Mouse (Mus musculus) ovary, postnatal 36 days (tissue): ENCODE results near the gene Ccdc188.
A peak's percentile ranks its signal among the peaks of the same experiment; 100 is the strongest.
"Not testable (repeated sequence)": the region's sequence is repeated elsewhere in the genome, so short reads cannot be mapped to it uniquely, and the experiment has no call there.

Experiments used
- DNase-seq: peaks from one replicate; pipeline ENCODE4 v3.0.0; 2022; ENCODE audit warnings: low spot score, mixed read lengths

Gene Ccdc188

DNA sequence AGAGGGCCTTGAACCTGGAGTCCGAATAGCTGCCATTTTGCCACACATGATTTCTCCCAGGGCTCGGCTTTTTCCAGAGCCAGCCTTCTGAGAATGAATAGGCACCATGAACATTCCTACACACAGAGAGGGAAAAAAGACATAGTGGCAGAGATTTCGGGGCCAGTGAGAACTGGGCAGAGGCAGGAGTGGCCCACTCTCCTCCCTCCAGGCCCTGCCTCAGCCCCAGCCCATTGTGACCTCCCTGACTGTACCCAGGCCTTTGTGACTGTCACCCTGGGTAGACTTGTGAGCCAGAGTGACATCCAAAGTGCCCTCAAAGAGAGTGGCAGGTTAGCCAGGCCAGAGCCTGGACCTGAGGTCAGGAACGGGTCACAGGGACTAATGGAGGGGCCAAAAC, at the start of gene Ccdc188:
Gene Ccdc188, plus strand, starts transcription at position 301 of the 400 bp plus-strand sequence.
- DNase-seq: no peak

DNA sequence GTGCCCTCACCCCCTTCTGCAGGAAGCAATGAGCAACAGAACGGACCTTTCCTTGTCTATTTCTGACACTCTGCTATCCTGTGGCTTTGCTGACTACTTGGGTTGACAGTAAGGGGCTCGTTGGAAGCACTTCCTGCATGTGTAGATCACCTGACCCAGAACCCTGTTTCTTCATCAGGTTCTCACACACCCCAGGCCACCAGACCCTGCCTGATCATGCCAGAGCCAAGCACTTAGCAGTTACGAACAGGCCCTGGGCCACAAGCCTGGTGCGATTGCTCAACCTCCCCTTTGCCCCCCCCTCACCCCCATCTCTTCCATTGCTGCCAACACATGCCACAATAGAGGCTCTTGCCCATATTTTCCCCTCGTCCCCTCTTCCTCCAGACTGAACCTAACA, 48.5 kb upstream of the Ccdc188 start:
- no peak for DNase-seq

DNA sequence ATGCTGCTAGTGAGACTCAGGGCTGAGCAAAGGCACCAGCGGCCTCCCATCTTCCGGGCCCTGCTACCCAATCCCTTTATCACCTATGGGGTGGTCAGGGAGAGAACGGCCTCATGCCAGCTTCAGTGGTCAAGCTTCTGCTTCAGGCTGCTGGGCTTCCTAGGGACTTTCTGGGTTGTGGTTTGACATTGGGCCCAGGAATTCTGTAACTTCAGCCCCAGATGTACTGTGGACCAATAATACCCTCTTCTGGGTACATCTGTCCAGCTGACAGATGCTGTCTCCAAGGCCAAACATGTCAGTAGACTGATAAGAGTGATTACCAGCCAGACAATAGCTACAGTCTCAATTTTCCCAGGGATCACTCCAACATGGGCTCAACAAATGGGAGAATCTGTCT, 47.9 kb upstream of the Ccdc188 start:
- DNase-seq: no peak

DNA sequence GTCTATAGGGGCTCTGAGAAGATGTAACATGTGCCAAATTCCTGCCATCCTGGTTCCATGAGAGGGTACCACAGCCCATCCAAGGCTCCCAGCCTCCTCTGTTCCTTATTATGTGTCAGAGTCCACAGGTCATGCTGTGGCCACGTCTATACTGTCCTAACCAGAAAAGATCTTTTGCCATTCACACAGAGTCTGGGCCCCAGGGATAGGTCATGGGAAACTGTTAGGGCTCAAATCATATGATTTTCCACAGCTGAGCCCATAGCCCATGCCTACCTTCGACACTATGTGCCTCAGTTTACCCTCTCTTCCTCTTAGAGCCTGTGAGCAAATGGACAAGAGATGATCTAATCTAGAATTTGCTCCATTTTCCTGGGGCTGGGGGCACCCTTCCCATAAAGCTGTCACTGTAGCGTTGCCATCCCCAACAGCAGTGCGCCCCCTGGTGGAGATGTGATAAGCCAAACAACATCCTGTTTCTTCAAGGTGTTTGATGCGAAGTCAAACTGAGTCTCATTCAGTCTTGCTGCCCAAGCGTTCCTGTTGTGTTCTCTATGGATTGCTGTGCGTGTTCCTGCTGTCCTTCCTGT, 45.3 kb upstream of the Ccdc188 start:
- DNase-seq: peak; percentile 71

- no peak for DNase-seq
Observed at GRCm38 (mm10) chr16:18173231-18173630, 44.4 kb upstream of the Ccdc188 start.

- no peak for DNase-seq
Observed at GRCm38 (mm10) chr16:18173788-18174187, 43.9 kb upstream of the Ccdc188 start.

DNA sequence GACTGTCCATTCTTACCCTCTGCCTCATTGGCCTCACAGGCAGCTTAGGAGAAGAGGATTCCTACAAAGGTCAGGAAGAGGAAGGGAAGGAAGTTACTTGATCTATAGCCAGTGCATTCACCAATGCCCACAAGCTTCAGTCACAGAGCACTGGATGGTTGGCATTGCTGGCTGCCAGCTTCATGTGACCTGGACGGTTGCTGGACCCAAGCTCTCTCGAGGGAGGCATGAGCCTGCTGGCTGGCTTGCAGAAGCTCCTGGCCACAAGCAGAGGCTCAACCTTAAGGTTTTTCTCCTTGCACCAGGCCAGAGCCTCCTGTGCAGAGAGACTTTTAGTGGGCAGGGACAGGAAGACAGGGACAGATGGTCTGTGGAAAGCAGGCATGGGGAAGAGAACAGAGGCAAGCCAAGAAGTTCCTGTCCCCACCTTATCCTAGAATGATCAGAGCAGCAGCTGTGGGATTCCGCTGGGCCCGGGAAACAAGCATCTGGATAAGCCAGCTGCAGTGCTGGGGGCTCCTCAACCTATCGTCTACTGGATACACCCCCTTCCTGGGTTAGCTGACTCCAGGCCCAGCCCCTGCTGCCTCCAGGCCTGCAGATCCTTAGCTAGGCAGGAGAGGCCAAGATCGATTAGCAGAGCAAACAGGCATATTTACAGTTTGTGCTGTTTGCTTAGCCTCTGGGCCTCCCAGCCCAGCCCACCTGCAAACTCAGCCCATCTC, 41.7 kb upstream of the Ccdc188 start:
- no peak for DNase-seq

DNA sequence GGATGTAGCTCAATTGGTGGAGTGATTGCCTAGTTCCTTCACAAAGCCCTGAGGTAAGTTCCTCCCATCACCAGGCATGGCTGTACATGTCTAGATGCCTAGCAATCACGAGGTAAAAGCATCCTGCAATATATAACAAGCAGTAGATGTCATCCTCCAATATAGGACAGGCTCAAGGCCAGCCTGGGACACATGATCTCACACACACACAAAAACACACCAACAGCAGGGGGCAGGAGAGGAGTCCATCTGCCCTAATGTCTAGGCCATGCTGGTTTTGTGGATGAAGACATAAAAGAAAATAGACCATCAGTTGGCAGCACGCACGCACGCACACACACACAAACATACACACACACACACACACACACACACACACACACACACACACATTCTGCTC, 40.9 kb upstream of the Ccdc188 start:
- DNase-seq: no peak

DNA sequence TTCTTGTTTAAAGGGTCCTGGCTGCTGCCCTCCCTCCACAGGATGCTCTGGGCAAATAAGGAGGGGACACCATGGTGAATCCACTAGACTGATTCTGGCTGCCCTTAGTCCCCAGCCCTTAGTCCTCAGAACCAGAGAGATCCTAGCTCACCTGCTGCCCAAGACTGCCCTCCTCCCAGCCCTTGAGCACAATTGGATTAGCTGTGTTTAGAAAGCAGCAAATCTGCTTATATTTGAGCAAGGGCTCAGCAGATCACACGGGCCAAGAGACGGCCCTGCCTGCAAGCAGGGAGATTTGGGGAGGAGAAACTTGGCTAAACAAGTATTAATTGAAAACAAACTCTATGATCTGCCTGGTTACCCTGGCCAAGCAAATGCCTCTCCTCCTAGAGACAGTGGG, 38.1 kb upstream of the Ccdc188 start:
- no peak for DNase-seq

DNA sequence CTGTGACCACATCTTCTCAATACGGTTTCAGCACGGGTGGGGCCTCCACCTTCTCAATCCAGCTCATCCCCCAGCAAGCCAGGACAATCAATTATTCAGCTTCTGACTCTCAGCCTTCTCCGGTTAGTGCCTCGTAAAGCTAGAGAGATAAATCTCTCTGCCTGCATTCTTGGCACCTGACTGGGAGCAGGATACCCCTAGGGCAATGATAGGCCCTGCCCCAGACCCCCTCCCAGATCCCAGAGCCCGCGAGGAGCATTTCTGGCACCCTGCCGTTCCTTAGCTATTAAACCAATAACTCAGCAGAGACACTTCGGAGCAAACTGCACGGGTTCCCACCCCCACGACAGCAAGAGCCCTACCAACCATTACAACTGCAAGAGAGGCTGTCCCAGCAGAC, 36.3 kb upstream of the Ccdc188 start:
- DNase-seq: no peak

DNA sequence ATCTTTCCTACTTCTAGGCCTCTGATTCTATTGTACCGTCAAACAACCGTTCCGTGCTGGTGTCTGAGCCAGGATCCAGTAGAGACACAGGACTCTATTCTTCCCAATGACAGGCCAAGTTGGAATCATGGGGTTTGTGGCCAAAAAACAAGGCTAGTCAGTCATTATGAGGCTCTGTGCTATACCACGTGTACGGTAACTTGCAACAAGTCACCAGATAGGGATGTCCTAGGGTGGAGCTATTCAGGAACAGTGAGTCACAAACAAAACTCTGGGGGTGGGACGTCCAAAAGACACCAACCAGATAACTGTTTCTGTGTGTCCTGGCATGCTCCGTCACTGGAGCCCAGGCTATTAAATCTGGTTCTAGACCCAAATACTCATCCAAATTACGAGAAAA, 34.9 kb upstream of the Ccdc188 start:
- no peak for DNase-seq

GRCm38 (mm10) chr16:18185715-18186449, 31.8 kb upstream of the Ccdc188 start:
- no peak for DNase-seq

DNA sequence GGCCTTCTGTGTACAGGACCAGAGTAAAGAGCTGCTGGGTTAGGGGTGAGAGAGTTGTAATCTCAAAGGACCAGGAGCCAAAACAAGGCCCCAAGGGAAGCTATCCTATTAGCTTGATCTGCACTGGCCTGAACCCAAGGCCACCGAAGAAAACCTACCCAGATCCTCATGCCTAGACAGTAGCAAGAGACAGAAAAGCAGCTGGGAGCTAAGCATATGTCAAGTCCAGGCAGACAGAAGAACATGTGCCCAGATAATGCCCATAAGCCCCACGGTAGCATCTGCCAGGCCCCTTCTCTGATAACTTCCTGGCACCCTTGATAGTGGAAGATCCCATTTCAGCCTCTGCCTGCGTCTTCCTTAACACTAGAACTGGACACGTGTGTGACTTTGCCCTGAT, 30.9 kb upstream of the Ccdc188 start:
- DNase-seq: no peak

DNA sequence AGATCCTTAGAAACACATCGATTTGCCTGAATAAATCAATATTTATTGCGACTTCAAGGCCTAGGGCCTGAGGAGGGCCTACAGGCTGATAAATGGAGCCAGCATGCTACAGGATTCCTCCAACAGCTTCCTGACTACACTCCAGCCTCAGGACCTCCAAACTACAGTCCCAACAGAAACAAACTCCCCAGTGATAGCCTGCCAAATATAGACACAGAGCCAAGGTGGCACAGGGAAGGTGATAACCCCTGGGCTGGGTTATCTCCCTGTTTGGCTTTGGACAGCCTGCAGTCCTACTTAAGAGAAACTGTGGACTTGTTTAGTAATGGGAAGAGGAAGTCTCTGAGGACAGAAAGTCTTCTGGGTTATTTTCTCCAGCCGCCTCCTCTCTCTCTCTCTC, 30.5 kb upstream of the Ccdc188 start:
- DNase-seq: no peak

DNA sequence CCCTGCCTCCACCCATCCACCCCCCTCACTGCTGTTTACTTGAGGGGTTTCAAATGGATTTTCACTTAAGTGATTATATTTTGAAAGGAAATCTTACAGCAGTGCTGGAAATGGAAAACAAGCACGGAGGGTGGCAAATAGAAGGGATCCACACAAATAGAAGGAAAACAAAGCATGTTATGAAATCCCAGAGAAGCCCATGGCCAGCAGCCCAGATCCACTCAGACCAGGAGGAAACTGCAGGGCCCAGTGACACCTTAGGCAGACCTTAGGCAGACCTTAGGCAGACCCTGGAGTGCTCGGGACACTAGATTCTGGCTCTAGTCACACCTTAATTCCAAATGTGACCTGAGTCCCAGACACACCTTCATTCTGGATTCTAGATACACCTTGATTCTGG, 26.7 kb upstream of the Ccdc188 start:
- DNase-seq: no peak

DNA sequence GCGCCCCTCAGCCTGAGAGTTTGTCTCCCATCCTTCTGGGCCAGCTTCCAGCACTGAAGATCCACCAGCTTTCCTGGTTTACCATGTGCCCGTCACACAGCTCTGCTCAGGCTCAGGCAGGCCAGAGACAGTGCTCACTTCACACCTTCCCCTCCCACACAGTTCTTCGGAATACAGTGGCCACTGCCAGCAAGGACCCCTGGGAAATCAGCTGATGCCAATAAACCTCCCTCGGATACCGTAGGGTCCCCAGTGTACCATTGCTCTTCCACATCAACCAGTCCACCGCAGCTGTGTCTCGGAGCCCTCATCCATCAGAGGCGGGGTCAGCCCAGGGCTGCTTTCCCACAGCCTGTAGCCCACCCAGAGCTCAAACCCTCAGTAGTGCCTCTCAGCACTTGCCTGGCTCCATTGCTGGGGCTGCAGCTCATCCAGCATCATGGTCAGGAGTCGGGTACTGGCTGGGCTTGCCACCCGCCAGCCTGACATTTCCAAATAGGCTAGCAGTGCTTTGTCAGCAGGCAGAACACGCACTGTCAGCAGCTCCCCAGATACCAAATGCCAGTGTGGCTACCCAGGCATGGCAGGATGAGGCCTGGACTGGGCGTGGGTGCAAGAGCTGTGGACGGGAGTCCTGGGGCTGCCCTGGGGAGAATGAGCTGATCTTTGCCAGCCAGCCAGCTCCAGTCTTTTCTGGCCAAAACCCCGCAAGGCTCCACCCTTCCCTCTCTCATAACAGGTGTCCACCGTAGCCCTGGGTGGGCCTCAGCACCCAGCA, 23.3 kb upstream of the Ccdc188 start:
- DNase-seq: no peak

GRCm38 (mm10) chr16:18195068-18195467, 22.6 kb upstream of the Ccdc188 start:
- no peak for DNase-seq

DNA sequence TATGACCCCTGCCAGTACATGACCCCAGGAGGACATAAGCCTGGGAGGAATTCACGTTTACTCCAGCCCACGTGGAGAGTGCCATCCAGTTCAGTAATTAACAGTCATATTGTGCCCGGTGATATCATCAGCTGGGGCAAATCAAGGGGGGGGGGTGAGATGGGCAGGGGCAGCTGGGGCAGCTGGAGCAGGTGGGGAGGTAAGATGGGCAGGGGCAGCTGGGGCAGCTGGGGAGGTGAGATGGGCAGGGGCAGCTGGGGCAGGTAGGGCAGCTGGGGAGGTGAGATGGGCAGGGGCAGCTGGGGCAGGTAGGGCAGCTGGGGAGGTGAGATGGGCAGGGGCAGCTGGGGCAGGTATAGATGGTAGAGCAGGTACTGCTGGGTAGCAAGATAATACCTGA, 22.1 kb upstream of the Ccdc188 start:
- not testable (repeated sequence) for DNase-seq

- DNase-seq: no peak
Observed at GRCm38 (mm10) chr16:18197881-18198280, 19.8 kb upstream of the Ccdc188 start.

DNA sequence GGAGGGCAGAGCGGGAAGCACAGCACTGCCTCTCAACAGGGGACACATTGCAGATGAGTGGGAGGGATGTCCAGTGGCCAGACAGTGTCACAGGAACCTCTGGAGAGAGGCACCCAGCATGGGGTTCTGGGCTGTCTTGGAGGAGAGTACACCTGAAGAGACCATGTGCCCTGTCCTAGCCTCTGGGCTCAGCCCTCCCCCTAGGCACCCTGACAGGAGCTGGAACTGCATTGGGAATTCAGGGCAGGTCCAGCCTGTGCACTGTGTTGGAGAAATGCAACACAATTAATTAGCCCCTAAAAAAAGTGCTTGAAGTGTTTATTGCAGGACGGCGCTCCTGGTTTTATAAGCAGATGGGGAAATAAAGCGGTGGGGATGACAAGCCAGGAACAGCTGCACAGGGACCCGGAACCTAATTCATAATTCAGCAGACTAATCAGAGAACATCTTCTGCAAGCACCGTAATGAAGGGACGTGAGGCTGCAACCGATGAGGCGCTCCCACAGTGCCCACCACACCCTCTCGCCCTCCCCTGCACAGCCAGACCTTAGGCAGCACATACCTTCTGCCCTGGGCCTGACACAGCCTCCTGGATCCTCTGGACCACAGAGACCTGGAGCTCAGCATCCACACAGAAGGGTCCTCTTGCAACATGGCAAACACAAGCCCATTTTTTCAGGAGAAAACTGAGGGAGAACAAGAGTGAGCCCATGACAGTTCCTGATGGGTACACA, 19.1 kb upstream of the Ccdc188 start:
- DNase-seq: no peak

DNA sequence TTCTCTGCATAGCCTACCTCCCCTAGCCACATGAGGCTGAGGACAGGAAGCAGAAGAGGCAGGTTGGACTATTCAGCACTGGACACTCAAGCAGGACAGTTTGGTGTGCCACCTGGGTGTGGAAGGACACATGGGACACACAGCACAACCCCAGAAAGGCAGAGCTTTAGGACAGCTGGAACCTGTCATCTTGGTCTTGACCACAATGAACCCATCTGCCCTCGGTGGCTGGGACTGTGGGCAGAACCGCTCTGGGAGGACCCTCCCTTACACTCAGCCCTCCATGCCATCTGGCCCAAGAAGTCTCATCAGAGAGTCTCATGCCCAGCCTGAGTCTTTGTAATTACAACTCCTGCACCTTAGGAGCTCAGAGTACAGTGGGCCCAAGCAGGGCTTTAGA, 17.6 kb upstream of the Ccdc188 start:
- DNase-seq: no peak

- DNase-seq: no peak
Observed at GRCm38 (mm10) chr16:18201620-18202019, 16.1 kb upstream of the Ccdc188 start.
